Mouse (Mus musculus) layer of hippocampus, postnatal 36 days (tissue): ENCODE data around the gene Lmo7. TPM values are rescaled to one million over a fixed set of nuclear protein-coding genes. Genes with fewer than 3 reads are reported as not detected.
A peak's percentile ranks its signal among the peaks of the same experiment; 100 is the strongest.

Source experiments
- DNase-seq, 2 experiments: peaks; one replicate each; pipeline ENCODE4 v3.0.0; 2022
- total RNA-seq, 2 experiments: library from RNA; stranded (reverse); gene quantifications; 2 replicates each; pipeline ENCODE4 v1.2.3; 2021

The Lmo7 gene
- total RNA-seq, 2 experiments from 2014 or later: 123 to 137 TPM

DNA sequence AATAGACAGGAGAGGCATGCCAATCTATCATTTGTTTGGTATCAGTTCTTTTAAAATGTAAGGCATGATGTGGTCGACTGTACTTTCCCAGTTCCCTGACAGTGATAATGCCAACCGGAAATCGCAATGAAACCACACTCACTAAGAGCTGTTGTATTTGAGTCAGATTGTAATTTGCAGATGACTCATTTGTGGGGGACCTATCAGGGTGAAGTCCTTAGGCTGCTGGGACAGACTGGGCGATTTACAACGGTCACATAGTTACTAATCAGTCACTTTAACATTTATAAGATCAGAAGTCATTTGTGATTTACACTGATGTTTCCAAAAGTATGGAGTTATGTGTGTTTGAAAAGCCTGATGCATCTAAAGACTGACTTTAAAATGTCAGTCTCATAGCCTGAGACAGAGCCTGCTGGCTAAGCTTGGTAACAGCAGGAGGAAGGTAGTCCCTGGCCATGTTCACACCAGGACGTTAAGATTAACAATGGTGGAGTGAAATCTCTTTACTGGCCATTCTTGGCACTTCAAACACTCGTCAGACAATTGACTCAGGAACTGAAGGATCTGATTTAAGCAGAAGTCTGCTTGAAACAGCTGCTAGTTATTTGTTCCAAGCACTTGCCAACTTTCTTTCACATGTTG lies 149.4 kb downstream of the Lmo7 start:
- DNase-seq: no peak

DNA sequence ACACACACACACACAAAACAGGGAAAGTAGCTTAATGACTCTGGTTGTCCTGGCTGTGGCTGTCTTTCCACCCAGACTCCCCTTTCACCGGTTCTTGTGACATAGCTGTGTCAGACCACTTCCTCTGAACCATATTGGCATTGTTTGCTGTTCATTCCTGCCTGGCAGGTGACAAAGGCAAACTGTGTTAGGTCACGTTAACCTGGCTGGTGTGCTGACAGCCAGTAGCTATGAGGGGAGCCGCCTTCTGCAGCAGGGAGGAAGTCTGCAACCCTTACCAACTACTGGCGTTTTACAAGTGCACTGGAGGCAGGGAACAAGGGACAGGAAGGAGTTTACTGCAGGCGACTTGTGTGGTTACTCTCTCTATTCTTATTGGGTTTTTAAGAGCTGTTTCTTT lies 153.2 kb downstream of the Lmo7 start:
- DNase-seq: no peak

DNA sequence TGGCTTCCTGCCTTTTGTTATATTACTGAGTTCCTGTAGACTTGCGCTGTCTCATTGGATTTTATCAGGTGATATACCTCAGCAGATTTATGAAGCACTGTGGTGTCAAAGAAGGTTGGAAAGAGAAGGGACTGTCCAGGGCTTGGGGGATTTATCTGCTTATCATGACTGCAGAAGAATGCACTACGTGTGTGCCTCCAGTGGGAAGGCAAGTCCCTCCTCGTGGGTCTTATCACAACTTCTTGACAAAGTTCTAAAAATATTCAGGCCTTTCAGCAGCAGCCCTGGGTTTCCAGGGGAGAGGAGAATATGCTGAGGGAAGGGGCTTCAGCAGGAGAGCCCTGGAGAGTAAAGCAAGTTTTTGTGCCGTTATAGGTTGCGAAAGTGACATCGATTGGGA lies 154.0 kb downstream of the Lmo7 start:
- no peak for DNase-seq

DNA sequence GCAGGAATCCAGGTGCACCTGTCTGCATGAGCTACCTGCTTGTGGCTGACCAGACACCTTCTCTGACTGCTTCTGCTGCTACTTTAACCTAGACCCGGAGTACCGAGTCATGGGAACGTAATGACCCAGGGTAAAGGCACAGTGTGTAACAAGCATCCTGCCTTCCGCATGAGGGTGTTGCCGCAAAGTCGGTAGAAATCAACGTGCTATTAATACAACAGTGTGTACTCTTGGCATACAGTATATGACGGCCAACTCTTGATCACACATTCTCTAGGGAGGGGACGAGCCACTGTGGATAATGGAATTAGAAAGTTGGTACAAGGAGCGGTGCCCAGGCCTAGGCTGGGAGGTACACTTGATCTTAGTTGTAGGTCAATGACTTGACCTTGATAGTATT lies 156.6 kb downstream of the Lmo7 start:
- DNase-seq: no peak

- no peak for DNase-seq
Observed at GRCm38 (mm10) chr14:101891903-101892448, 162.2 kb downstream of the Lmo7 start.

DNA sequence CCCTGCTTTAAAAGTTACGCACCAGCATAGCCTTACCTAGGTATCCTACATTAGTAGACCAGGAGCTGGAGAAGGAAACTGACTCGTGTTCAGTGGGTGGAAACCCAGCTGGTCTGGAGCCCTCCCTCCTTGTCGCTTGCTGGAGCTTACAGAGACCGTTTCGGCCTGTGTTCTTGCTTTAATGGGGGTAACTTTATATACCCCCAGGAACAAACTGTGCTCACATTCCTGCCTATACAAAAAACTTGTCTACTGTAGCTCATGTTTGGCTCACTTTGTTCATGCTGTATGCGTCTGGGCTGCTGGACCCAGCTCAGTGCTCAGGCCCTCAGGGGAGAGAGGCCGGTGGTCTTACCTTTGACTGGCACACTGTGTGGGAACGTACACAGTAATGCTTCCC lies 162.7 kb downstream of the Lmo7 start:
- DNase-seq: no peak

DNA sequence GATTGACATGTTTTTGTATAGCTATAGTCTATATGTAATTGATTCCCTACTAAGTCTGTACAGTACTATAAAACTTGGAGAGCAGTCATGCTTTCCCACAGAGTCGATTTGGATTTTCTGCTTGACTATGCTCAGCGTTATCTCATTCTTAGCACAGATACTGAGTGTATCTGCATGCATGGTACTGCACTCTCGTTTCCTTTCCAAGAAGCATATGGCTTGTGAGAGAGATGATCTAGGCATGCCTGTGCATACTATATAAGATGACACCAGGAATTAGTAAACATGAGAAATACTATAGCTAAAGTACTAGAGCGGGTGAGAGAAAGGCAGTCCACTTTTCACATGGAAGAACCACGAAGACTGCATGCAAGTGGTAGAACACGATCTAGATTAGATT lies 163.5 kb downstream of the Lmo7 start:
- no peak for DNase-seq

DNA sequence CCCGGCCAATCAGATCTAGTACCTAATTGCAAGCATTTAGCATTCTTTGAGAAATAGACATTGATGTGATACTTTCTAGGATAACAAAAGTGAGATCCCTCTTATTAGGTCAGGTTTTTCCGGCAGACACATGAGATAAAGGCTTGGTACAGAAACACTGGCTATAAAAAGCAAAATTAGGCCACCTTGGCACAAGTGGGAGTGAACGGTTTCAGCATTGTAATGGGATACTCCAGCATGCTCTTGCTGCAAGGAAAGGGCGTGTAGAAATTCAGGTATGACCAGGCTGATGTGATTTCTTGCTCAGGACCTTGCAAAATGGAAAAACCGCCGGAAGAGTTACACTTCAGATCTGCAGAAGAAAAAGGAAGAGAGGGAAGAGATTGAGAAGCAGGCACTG lies 168.5 kb downstream of the Lmo7 start:
- no peak for DNase-seq

GRCm38 (mm10) chr14:101901496-101901895 lies 171.7 kb downstream of the Lmo7 start:
- DNase-seq: no peak

- no peak for DNase-seq
Observed at GRCm38 (mm10) chr14:101901976-101902375, 172.2 kb downstream of the Lmo7 start.

GRCm38 (mm10) chr14:101903722-101904121 lies 174.0 kb downstream of the Lmo7 start:
- no peak for DNase-seq

DNA sequence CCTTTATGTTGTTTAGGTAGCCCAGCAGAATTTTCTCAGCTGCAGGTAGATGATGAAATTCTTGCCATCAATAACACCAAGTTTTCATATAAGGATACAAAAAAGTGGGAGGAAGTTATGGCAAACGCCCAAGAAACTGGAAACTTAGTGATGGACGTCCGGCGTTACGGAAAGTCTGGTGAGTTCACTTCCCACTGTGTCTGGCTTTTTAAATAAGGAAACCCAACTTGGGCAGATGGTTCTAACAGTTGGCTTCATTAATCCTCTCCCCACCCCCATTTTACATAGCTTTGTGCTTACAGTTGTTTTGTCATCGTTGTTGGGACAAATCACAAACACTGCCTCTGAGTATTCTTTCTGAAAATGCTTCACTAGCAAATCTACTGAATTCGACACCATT lies 182.2 kb downstream of the Lmo7 start:
- no peak for DNase-seq

- DNase-seq: no peak
Observed at GRCm38 (mm10) chr14:101912392-101912791, 182.6 kb downstream of the Lmo7 start.

GRCm38 (mm10) chr14:101914321-101914720 lies 184.6 kb downstream of the Lmo7 start:
- no peak for DNase-seq

DNA sequence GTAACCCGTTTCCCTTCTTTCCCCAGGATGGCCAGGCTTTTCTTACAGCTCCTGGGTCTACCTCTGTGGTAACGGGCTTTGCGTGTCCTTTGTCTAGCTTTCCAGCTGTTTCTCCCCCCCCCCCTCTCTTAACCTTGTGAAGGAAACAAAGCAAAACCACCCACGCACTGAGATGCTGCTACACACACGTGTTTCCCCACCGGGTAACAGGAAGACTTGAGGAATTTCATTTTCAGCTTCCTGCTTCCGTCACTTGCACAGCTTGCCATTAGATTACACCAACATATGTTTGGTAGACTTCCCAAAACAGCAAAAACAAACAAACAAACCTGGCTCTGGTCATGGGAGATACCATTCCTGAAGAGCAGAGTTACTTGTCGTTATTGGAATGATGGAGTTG lies 186.1 kb downstream of the Lmo7 start:
- DNase-seq: no peak

GRCm38 (mm10) chr14:101918471-101918870 lies 188.7 kb downstream of the Lmo7 start:
- DNase-seq: no peak

- no peak for DNase-seq
Observed at GRCm38 (mm10) chr14:101927646-101928244, 198.0 kb downstream of the Lmo7 start.

DNA sequence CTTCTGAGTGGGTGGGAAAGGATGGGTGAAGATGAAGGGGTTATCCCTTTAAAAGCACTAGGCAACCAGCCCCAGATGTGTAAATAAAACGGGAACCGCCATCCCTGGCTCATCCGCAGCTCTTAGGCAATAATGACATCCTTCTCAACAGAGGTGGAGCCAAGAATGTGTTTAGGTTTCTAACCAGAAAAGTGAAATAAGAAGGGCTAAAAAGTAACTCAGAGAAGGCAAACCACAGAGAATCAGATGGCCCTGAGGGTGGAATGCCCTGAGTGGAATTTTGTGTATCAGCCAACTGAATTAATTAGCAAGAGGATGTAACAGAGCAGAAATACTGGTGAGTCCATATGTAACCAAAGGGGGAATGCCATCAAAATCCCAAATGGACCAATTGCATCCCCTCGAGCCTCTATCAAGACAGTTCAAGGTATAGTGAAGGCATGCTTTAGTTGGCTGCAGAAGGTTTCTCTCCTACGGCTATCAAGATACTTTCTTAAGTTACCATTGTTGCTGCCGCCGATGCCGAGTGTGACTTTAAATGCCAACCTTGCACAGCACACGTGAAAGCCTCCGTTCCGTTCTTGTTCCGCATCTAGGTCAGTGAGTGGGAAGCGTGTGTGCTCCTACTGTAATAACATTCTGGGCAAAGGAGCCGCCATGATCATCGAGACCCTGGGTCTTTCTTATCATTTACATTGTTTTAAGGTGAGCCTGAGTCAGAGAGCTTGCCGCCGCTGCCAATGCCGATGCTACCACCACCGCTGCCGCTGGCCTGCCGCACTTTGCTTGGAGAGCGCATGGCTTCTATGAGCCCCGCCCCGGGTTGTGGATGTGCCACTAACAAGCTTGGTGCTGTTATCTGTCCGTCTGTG lies 201.1 kb downstream of the Lmo7 start:
- DNase-seq: no peak

GRCm38 (mm10) chr14:101931448-101931750 lies 201.6 kb downstream of the Lmo7 start:
- DNase-seq: no peak

GRCm38 (mm10) chr14:101933551-101933950 lies 203.8 kb downstream of the Lmo7 start:
- DNase-seq: no peak

DNA sequence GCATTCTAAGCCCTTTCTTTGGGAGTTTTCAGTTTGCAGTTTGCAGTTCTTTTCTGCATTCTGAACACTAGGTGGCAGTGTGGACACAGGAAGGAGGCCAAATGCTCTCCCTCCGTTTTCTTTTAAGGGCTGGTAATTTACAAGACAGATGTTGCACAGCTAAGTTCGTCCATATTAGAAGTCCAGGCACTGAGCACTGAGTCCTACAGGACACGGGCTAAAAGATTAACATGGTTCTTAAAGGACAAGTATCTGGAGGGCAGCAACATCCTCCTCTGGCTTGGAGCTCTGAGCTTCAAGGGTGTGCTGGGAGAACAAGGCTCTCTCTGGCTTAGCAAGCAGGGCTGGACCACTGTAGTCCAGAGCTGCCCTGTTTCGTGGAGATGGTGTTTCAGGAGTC lies 213.2 kb downstream of the Lmo7 start:
- no peak for DNase-seq

DNA sequence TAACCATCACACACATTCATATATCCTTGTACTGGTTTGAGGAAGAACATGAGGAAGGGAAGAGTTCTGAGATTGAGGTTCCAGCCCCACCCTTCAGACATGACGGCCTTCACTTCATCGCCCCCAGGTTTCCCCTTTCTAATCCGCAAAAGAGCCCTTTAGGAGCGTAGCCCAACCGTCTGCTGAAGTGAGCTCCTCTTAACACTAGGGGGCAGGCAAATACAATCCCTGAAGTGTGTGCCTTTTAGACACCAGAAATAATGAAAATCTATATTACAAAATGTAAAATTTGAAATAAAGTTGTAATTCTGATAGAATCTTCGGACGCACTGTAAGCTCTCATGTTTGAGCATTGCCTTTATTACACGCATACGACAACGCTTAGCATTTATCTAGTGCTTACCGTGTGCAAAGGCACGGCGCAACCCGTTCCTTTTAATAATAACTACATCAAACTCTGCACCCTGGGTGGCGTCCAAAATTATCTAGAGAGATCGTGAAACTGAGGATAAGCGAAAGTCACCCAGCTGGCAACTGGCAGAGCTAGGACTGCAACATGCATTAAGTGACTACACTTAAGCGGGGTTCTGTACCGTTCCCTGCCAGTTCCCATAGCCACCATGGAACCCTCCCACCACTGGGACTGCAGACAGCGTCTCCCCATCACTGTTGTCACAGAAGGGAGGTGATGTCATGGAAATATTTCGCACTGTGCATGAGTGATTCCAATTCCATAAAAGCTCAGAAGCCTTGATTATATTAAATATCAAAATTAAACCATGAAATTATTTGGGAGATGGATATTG lies 217.2 kb downstream of the Lmo7 start:
- peak; percentile 59 to 63 for DNase-seq

GRCm38 (mm10) chr14:101949114-101949513 lies 219.4 kb downstream of the Lmo7 start:
- DNase-seq: no peak
